Mouse (Mus musculus): Measurements from ENCODE around the gene Igf2r. TPM values are rescaled to one million over a fixed set of nuclear protein-coding genes. Genes with fewer than 3 reads are reported as not detected.
A peak's percentile ranks its signal among the peaks of the same experiment; 100 is the strongest.

The Igf2r gene
- total RNA-seq, 2 experiments from 2014 or later, result 36.9 to 46.7 TPM

- DNase-seq, result no peak
- TF ChIP-seq CTCF (IDR thresholded peaks at IDR 0.05), result no peak; the same call in 1 of the 2 replicates
- intact Hi-C loops (cut with DNase I), result no loop called here
- Histone ChIP-seq H3K4me3 (no peak overlapping the region), H3K27ac (no peak overlapping the region)
Measured at GRCm38 (mm10) chr17:12797427-12798029, 28.1 kb upstream of the Igf2r start.

DNA sequence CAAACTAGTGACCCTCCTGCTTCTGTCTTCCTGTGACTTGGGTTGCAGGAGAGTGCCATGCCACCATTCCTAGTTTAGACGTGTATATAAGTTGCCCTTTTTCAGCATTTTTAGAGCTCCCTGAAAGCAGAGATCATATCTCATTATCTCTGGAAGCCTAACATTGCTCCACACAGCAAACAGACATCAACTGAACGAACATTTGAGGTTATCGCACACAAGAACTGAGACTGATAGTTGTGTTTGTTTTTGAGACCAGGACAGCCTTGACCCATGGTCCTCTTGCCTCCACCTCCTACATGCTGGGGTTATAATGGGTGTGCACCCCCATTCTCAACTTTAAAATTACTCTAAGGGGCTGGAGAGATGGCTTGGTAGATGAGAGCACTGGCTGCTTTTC lies 27.2 kb upstream of the Igf2r start:
- TF ChIP-seq CTCF (IDR thresholded peaks at IDR 0.05), result no peak
- no peak for DNase-seq
- Histone ChIP-seq H3K27ac (0 out of 2 replicates have a peak overlapping the region, but pooled peaks have one; percentile 5), H3K4me3 (no peak overlapping the region)
- intact Hi-C loops (cut with DNase I), result no loop called here

DNA sequence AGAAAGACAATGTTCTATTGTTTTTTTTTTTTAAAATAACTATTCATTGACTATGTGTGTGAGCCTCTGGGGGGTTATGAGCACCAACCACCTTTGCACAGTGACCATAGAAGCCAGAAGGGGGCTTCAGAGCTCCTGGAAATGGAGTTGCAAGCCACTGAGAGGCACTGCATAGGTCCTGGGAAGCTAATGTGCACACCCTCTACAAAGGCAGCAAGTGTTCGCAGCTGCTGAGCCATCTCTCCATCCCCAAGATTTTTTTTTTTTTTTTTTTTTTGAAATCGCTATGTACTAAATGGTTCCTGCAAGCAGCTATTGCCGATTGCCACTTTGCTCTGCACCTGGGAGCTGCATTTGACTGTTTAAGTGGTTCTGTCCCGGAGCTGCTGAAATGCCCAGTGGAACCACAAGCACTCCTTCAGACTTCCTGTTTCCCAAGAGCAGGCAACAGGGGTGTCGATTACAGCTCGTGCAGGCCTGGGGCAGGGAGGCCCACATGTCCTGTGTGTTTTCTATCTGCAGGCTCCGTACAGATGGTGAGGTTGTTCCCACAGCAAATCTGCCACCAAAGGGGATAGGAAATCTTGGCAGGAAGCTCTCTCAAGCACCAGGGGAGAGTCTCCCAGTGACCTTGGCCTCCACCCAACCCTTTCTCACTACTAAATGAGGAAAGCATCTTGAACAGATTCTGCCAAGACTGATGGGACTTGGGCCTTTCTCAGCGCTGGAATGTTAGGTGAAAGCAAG lies 24.4 kb upstream of the Igf2r start:
- peak; percentile 84 for DNase-seq
- no peak for TF ChIP-seq CTCF (IDR thresholded peaks at IDR 0.05)
- H3K27ac ChIP-seq, result peak overlapping the region; percentile 79
- intact Hi-C loops (cut with DNase I), result loop anchor here (5.0 kb wide), 2 partner anchors 52 to 72 kb away; no protein-coding TSS in a partner anchor
- H3K4me3 ChIP-seq, result peak overlapping the region; percentile 33

DNA sequence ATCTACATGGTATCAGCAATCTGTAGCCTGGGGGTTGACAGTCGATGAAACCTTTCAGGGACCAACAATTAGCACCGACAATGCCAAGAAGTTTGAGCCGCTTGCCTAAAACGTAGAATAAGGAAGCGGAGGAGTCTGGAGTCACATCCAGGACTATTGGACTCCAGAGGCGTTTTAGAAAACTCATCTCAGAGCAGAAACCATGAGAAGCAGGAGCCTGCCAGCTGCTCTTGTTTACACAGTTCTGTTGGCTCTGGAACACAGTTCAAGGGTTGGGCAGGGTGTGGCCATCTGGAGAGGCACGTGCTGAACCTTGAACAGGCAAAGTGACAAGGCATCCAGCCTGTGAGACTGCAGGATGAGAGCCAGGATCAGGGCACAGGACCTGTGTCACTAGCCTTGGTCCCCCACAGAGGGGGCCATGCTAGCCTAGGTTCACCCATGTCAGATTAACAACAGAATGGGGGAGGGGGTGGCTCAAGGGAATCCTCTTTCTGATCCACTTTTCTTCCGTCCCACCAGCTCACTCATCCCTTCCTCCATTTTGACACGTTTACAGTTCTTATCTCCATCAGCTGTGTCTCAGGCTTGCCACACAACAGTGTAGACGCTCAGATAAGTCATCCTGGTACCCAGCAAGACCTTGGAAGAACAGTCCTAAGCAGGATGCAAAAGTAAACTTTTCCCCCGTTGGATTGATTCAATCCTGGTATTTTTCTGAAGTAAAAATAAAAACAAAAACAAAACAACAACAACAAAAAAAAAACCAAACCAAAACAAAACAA lies 23.1 kb upstream of the Igf2r start:
- H3K27ac ChIP-seq, result peak overlapping the region; percentile 79
- intact Hi-C loops (cut with DNase I), result loop anchor here (5.0 kb wide), 2 partner anchors 50 to 70 kb away; no protein-coding TSS in a partner anchor
- no peak for TF ChIP-seq CTCF (IDR thresholded peaks at IDR 0.05)
- DNase-seq, result peak; percentile 82
- H3K4me3 ChIP-seq, result no peak overlapping the region

- no peak for TF ChIP-seq CTCF (IDR thresholded peaks at IDR 0.05)
- peak overlapping the region; percentile 79 for H3K27ac ChIP-seq
- DNase-seq, result peak; percentile 54
- intact Hi-C loops (cut with DNase I), result loop anchor here (5.0 kb wide), 2 partner anchors 49 to 69 kb away; no protein-coding TSS in a partner anchor
- no peak overlapping the region for H3K4me3 ChIP-seq
Measured at GRCm38 (mm10) chr17:12791420-12791819, 22.0 kb upstream of the Igf2r start.

DNA sequence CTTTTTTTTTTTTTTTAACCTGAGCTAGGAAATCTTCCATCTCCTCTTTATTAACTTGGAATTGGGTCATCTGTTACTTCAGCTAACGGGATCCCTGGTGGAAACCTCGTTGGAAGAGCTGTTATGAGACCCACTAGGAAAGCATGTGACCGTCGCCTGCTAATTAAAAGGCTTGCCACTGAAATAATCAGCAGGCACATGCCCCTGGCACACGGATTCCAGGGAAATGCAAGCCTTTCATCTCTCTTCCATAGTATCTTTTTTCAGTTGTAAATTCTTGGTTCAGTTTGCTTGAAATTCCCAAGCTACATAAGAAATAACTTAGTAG lies 21.6 kb upstream of the Igf2r start:
- no peak for TF ChIP-seq CTCF (IDR thresholded peaks at IDR 0.05)
- Histone ChIP-seq H3K4me3 (no peak overlapping the region), H3K27ac (peak overlapping the region; percentile 79)
- intact Hi-C loops (cut with DNase I), result loop anchor here (5.0 kb wide), 2 partner anchors 49 to 69 kb away; no protein-coding TSS in a partner anchor
- no peak for DNase-seq

GRCm38 (mm10) chr17:12790353-12791078 lies 21.1 kb upstream of the Igf2r start:
- H3K27ac ChIP-seq, result peak overlapping the region; percentile 79
- no peak for TF ChIP-seq CTCF (IDR thresholded peaks at IDR 0.05)
- intact Hi-C loops (cut with DNase I), result loop anchor here (5.0 kb wide), 2 partner anchors 48 to 68 kb away; no protein-coding TSS in a partner anchor
- peak; percentile 45 for DNase-seq
- H3K4me3 ChIP-seq, result no peak overlapping the region

GRCm38 (mm10) chr17:12782861-12783847 lies 13.7 kb upstream of the Igf2r start:
- Histone ChIP-seq H3K4me3 (no peak overlapping the region), H3K27ac (peak overlapping the region; percentile 60)
- intact Hi-C loops (cut with DNase I), result no loop called here
- no peak for TF ChIP-seq CTCF (IDR thresholded peaks at IDR 0.05)
- DNase-seq, result no peak

DNA sequence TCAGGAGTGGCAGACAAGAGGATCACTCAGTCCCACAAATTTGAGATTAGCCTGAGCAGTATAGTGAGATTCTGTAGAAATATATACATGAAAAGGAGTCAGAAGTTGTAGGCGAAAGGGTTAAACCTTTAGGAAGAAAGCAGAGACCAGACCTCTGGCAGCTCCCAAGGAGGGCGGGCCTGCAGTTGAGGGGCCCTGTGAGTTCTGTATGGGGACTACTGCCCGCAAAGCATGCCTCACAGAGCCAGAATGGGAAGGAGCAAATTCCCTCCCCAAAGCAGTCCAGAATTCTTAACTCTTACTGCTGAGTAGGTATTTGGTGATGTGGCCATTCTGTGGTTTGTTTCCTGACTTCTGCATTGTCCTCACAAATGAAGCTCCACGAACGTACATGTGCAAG lies 11.6 kb upstream of the Igf2r start:
- peak overlapping the region; percentile 17; the same call in 1 of the 2 replicates for H3K27ac ChIP-seq
- no peak for TF ChIP-seq CTCF (IDR thresholded peaks at IDR 0.05)
- intact Hi-C loops (cut with DNase I), result no loop called here
- no peak overlapping the region for H3K4me3 ChIP-seq
- DNase-seq, result no peak

DNA sequence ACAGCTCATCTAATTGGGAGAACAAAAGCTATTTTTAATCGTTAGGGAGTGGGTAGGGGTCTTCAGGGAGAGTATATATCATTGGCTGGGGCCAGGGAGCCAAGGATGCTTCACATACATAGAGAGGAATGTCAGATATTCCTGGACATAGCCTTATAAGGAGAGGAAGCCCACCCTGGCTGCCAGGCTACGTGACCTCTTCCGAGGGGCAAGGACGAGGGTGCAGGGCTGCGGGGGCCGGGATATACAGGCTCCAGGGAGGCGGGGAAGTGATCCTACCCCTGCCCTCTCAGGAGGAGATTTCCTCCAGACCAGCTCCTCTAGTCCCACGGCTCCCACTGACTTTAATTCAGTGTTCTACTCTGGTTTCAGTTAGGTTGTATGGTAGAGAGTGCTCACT lies 10.7 kb upstream of the Igf2r start:
- intact Hi-C loops (cut with DNase I), result no loop called here
- no peak for DNase-seq
- H3K4me3 ChIP-seq, result no peak overlapping the region
- peak overlapping the region; percentile 50 for H3K27ac ChIP-seq
- TF ChIP-seq CTCF (IDR thresholded peaks at IDR 0.05), result no peak

DNA sequence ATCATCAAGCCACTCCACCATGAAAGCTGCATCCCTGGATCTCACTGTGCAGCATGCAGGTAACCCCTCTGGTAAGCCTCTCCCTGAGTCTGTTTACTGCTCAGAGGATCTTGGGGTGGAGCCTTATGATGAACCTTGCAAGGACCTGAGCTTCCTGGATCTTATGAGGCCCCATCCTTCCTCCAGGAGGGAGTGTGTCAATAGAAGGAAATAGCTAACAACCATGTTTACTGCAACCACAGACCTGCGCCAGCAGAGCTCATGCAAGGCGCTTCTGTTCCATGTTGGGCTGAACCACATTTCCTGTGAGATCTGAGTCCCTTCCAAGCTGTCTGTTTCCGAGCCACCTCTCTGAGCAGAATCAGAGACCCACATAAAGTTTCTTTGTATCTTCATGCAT lies 10.0 kb upstream of the Igf2r start:
- intact Hi-C loops (cut with DNase I), result no loop called here
- Histone ChIP-seq H3K4me3 (no peak overlapping the region), H3K27ac (peak overlapping the region; percentile 50)
- no peak for DNase-seq
- TF ChIP-seq CTCF (IDR thresholded peaks at IDR 0.05), result no peak
